Mouse (Mus musculus) CD4-positive, CD25-positive, alpha-beta regulatory T cell, adult 4 months (primary cell): ENCODE measurements around the gene Arhgef3. TPM values are rescaled to one million over a fixed set of nuclear protein-coding genes. Genes with fewer than 3 reads are reported as not detected.

ENCODE experiments used
- ATAC-seq: one replicate; pipeline ENCODE4 v1.8.0; 2017
- polyA plus RNA-seq, 2 experiments: library from polyadenylated mRNA; unstranded; fragments of 100-300 nt; shearing (Covaris generic); gene quantifications; one replicate each; pipeline ENCODE4 v1.2.1; 2017

The Arhgef3 gene
- polyA plus RNA-seq, 2 experiments from 2014 or later: 149 to 256 TPM

DNA sequence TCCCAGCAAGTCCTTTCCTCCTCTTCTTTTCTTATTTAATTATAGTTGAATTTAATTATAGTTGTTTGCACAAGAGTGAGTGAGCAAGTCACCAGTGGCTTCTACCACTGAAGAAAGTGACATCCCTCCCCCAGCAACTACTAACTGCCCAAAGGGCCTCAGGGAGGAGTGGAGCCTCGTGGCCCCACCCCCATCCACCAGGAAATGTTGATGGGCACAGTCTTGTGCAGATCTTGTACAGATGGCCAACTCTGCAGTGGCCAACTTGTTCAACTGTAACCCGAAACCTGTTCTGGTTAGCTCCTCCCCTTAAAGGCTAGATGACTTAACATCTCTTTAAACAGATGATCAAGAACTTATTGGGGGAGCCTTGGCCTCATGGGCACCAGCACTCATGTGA is 275.0 kb downstream of the Arhgef3 start:
- ATAC-seq: no peak

DNA sequence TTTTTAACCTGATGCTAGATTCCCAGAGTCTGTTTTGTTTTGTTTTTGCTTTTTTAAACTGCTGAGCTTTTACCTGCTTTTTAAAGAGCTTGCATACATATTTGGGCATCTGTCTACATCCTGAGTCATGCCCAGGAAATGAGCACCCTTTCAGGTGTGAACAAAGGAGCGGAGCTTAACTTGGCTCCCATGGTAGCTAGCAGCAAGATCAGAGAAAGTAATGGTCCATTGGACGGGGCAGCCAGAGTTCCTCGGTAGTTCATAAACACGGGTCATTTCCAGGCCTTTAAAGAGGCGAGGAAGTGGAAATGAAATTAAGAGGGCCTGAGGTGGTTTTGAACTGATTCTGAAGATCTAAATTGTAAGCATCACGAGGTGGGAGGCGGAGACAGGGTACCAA is 276.0 kb downstream of the Arhgef3 start:
- peak; percentile 81 for ATAC-seq

DNA sequence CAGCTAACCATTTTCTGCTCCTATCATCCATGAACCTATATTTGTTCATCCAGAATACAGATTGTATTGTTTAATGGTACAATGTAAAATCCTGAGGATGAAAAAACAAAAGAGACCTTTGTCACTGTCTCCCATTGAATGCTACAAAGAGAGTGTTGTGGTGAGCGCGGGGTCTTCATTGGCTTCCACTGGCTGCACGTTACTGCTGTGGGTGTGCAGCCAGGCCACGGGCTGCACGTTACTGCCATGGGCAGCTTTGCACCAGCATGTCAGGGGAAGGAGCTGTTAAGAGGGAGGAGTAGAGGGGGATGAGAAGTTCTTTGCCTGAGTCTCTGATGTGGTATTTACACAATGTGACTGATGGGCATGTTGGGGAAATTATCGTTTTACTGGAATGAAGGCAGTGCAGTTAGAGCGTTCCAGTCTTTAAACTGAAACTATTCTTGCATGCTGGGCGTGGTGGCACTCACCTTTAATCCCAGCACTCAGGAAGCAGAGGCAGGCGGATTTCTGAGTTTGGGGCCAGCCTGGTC is 277.1 kb downstream of the Arhgef3 start:
- ATAC-seq: peak; percentile 26

DNA sequence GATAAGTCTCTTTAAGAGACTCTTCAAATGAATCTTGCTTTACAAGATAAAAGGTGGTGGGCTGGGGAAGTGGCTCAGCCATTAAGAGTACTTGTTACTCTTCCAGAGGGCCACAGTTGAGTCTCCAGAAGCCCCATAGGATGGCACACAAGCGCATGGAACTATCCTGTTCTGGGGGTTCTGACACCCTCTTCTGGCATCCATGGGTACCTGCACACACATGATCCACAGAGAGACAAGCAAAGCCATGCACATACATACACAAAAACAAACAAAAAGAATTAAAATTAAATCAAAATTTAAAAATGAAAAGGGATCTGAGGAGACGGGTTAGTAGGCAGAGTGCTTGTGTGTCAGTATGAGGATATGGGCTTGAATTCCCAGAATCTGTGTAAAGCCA is 278.0 kb downstream of the Arhgef3 start:
- no peak for ATAC-seq

DNA sequence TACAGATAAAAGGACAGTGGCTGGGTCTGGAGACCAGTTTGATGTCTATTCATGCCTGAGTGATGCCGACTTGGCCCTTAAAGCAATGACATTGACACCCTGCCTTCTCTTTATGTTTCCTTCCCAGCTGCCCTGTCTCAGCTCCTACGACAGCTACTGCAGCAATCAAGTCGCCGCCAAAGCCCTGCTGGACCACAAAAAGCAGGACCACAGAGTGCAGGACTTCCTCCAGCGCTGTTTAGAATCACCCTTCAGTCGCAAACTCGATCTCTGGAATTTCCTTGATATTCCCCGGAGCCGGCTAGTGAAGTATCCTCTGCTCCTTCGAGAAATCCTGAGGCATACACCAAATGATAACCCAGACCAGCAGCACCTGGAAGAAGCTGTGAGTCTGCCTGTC is 279.1 kb downstream of the Arhgef3 start:
- no peak for ATAC-seq

DNA sequence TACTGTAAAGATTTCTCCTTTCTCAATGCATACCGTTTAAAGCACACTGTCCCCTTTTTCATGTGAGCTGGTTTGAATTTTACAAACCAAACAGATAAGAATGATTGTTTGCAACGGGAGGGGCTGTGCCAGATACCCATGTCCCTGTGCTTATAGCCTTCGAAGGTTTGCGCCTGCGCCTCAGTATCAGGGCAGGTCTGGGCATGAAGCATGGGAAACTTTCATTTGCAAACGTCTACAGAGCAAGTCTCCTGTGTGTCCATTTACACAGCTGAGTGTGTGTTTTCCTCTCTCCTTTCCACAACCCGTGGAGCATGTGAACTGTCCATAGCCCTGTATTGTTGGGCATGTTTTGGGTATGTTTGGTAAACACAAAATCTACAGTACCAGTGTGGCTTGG is 281.7 kb downstream of the Arhgef3 start:
- no peak for ATAC-seq

DNA sequence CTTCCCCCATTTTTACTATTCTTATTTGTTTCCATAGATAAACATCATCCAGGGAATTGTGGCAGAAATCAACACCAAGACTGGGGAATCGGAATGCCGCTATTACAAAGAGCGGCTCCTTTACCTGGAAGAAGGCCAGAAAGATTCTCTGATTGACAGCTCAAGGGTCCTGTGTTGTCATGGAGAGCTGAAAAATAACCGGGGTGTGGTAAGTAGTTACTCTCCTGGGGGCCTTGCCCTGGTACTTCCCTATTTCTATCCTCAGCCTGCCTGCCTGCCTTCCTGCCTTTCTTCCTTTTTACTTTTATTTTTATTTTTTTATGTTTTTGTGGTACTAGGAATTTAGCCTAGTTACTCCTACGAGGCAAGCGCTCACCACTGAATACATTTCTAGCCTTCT is 282.8 kb downstream of the Arhgef3 start:
- ATAC-seq: no peak

DNA sequence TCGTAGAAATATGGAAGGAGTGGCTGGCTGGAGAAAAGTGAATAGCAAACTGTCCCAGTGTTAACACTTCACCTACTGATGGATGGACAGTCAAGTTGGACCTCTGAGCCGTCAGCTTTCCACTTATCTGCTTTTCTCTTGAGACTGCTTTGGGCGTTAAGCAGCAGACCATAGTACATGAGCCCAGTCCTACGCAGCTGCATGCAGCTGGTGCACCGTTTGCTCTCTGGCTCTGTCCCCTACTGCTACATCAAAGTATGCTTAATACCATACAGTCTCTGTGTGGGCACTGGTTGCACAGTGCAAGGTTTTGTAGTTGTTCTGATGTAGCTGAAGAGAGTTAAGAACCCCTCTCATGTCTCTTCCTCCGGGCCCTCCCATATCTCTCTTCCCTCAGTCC is 285.8 kb downstream of the Arhgef3 start:
- no peak for ATAC-seq

DNA sequence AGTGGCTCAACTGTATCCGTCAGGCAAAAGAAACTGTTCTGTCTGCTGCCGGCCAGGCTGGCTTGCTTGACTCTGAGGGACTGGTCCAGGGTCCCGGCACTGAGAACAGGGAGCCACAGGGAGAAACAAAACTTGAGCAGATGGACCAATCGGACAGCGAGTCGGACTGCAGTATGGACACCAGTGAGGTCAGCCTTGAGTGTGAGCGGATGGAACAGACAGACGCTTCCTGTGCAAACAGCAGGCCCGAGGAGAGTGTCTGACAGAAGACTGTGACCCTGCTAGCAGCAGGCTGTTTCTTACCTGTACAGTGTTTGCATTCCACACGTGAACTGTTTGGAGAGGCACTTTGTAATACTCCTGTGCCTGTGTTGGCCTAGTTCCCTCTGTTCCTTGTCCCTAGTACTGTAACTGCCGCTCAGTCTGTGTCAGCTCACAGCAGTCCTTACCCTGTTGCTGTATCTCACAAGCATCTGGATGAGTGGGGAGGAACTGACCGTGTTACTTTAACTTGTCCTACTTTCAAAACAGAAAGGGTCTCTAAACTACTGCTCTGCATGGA is 287.1 kb downstream of the Arhgef3 start:
- no peak for ATAC-seq

DNA sequence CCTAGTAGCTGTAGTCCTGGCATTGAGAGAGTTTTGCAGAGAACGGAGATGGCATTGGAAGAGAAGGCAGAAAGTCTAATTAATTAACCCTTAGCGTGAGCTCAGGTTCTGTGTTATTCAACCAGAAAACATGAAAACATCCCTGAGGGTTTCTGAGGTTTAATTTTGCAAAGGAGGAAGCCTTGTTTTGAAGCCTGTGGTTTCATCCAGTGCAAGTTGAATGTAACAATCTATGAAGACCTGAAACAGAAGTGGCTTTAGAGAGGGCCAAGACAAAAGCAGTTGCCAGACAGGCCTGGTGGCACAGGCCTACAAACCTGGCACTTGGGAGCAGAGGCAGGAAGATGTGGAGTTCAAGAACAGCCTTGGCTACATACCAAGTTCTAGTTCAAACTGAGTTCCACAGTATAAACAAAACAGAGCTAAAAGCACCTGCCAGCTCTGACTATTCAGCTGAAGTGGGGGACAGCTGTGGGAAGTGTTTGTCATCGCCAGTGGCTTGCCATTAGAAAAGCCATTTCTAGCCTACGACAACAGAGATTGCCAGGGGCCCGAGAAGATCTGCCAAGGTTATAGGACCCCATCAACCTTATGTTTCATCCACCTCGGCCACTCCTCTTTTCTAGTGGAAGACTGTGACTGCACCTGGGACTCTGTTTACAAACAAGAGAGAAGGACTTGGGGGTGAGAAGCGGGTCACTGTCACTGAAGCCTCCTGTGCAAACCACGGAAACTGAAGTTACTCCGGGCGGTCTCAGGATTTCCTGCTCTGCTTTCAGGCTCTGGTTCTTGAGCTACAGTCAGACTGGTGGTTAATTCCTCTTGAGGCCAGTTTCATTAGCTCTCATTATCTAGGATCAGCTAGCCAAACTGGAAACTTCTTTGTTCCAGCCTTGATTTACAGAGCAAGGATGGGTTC is 287.9 kb downstream of the Arhgef3 start:
- ATAC-seq: peak; percentile 40

DNA sequence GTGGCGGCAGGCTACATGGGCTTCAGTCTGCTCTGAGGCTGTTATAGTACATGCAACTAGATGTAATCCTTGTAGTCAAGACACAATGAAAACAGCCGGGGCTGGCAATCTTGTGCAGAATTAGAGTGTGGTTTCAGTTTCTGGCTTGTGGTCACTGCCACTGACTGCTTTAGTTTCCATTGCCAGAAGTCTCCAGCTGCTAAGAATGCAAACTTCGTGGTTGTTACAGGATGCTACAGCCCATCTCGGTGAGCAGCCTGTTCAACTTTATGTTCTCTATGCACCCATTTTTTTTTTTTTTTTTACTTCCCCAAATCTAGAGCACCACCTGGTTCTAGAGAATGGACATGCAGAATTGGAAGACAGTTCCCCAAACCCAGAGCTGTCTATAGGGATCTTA is 290.8 kb downstream of the Arhgef3 start:
- peak; percentile 77 for ATAC-seq

DNA sequence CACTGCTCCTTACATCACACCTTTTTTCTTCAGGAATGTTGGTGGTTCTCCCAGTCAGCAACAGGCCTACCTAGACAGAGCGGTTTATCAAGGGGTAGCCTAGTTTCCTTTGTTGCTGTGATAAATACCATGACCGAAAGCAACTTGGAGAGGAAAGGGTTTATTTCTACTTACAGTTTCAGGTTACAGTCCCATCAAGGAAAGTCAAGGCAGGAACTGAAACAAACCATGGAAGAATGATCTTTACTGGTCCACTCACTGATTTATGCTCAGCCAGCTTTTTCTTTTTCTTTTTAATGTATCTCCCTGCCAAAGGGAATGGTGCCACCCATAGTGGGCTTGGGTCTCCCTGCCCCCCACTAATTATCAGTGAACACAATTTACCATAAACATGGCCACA is 291.2 kb downstream of the Arhgef3 start:
- no peak for ATAC-seq

DNA sequence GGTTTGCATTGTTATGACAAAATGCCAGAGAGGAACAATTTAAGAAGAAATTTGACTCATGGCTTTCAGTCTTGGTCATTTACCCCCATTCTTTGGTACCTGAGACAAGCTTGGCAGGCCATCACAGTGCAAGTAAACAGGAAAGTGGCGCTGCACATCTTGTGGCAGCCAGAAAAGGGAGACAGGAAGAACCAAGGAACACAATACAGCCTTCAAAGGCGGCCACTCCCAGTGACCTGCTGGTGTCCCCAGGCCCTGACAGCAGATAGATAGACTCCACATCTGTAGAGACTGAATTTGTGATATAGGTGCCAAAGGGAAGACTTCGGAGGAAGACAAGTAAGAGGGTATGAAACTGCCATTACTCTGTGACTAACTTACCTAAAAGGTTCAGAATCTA is 293.5 kb downstream of the Arhgef3 start:
- ATAC-seq: no peak

DNA sequence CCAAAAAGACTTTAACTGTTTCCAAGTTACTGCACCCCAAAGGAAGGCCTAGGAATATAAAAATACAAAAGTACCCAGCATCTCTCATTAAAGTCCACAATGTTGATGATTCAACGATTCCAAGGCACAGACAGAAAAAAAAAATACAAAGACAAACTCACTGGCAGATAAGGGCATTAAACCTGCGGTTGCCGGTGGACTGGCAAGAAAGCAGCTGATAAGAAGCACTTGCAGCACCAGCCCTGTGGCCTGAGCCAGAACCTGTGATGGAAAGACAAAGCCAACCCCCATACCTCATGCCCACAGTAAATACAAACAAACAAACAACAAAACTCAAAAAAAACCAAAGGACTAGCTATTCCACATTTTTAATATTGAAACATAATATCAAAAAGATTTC is 295.0 kb downstream of the Arhgef3 start:
- no peak for ATAC-seq

DNA sequence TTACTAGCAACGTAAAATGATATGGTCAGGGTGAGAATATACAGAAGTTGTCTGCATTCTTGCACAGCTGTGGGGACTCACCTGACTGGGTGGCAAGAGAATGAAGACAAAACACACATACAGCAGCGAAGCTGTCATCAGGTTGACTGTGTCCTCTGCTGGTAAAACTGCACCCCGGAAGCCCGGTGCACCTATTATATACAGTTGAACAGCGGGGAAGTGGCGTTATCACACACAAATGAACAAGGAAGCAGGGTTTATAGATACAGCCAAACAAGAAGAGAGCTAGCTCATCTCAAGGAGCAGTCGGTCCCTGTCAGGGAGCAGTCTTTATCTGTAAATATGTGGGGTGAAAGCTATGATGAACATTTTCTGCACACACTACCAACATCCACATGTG is 296.8 kb downstream of the Arhgef3 start:
- peak; percentile 15 for ATAC-seq

DNA sequence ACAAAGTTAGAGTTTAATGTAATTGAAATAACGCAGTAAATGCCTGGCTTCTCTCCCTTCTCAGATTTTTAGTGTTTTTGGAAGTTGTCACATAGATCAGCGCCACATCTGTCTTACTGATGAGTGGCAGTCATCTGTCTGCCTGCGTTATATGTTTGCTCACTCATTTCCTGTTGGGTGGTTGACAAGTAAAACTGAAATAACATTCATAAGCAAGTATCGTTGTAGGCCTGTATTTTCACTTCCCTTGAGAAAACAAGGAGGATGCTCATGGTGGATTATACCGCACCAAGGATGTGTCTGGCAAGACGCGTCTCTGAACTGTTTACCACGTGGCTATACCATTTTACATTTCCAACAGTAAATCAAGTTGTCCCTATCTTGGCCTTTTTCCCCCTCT is 298.0 kb downstream of the Arhgef3 start:
- peak; percentile 79 for ATAC-seq

DNA sequence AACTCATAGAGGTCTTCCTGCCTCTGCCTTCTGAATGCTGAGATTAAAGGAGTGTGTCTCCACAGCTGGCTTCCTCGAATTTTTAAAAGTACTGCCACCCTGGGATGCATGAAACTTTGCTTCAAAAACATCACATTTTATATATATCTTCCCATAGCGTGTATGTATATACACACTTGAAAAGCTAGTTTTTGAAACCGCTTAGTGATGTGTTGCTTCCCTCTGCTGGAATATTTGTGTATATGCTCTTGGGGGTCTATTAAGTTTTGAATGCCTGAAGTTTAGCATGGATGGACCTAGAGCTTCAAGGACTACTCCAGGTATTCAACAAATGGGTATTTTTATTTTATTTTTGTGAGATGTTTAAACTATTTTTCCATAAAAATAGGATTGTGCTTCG is 299.3 kb downstream of the Arhgef3 start:
- ATAC-seq: peak; percentile 63

DNA sequence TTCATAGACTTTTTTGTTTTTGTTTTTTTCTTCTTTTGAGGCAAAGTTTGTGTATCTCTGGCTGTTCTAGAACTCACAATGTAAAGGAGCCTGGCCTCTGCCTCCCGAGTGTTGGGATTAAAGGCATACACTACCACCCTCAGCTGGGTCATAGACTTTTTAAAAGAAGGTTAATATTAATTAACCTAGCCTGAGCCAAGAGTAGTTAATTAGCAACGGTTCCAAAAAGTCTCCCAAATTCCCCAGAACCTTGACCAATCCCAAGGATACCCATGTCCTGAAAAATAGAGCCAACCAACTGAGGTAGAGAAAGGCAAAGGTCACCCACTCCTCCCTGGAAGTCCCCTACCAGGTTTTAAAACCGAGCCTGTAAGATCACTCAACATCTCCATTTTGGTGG is 306.1 kb downstream of the Arhgef3 start:
- ATAC-seq: no peak

DNA sequence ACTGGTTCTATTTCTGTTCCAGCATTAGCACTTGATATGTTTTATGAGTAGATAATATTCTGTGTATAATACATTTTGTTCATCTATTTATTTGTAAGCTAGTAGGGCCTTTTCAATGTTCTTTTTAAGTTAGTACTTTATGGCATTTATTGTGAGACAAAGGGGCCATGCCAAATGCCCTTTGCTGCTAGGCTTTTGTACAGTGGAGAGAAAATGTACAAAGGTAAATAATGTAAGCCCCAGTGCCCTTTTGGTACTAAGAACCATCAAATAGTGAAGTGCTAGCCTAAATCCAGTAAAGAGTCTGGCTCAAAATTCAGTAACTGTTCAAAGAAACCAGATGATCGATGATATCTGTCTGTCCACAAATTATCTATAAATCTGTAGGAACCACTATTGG is 307.6 kb downstream of the Arhgef3 start:
- ATAC-seq: no peak

DNA sequence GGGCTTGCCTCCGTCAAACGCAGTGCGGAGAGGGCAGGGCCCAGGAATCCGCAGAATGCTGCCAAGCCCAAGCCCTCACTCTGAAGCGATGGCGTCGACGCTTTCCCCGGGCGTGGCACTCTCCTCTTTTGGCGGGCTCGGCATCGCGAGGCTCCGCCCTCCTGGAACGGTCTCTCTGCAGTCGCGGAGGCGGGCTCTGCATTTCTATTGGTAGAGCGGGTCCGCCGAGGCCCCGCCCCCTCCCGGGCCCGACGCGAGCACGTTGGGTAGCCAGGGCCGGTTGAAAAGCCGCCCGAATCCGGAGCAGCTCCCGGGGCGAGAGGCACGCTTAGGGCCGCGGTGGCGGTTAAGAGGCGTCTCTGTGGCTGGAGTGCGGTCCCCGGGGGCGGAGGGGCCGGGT is 313.9 kb downstream of the Arhgef3 start, which contains the start of gene Fam208a:
Gene Fam208a, plus strand, starts transcription at position 262 of the 400 bp plus-strand sequence.
- ATAC-seq: peak; percentile 86

DNA sequence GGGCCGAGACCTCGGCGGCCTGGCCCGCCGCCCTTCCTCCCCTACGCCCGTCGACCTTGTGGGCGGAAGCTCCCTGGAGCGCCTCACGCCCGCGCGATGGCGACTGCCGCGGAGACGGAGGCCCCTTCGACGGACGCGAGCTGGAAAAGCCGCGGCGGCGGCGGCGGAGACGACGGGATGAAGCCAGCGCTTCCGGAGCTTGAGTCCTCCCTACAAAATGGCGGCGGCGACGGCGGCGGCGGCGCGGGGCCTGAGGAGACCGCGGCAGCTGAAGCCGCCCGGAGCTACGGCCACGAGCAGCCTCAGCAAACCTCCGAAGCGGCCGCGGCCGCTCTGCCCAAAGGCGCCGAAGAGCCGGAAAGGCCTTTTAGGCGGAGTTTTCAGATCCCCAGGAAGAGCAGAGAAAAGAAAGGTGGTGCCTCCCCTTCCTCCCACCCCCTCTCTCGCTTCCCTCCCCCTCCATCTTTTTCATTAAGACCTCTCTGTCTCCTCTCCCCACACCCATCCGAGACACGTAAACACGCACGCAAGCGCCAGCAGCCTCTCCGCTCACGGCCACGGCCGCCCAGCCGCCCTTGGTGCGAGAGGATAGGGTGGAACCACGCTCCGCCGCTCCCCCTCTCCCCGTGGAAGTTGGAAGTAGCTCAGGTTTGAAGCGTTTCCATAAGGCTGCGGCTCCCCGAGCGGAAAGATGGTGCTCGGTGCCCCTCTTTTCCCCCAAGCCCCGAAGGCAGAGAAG is 314.4 kb downstream of the Arhgef3 start:
- ATAC-seq: peak; percentile 65

DNA sequence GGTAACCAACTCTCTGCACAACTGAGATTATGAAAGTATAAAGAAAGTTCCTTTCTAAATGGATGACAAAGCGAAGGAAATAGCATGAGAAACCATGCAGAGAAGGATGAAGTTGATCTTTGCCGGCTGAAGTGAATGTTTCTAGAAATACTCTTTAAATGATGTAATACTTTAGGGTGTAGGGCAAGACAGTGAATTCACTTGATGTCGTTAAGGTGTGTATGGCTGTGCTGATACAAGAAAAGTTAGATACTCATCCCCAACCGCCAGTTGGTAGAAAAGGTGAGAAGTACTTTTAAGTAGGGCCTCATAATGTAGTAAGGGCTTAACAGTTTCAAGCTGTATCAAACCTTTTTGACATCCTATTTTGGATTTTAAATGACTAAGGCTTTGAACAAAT is 315.6 kb downstream of the Arhgef3 start:
- ATAC-seq: no peak

DNA sequence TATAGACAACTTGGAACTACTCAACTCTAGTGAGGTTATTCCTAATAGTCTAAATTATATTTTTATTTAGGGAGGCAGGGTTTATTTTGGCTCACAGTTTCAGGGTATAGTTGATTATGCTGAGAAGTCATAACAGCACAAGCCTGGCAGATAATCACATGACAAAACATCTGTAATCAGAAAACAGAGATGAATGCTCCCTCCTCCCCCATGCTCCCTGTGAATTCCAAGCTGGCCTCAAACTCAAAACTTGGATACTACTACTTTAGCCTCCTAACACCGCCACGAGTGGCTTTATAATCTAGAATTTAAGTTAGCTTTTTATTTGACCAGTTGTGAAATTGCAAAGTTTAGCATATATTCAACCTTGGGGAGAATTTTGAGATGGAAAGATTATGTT is 317.4 kb downstream of the Arhgef3 start:
- ATAC-seq: no peak
